ENCODE assay signal across 26 mouse cellular contexts in genomic region chr8:54361716-54362115, GRCm38 (mm10).
DNase-seq lines count a peak whose midpoint lies in the region; ATAC-seq lines count a peak whose summit lies in the region.
"Had no signal": no experiment of that assay in that cellular context is flagged by ENCODE, and none has a peak within 500 bp of the region (broad histone marks: within the 10 kb centered on the region; RNA-seq: fewer than 3 reads in every experiment).

No protein-coding gene starts in this region.

- H3K36me3 ChIP-seq in heart, embryonic 14.5 days (ENCODE audit: control insufficient read depth, insufficient read depth, low read length), result no peaks in the 10 kb centered on the region
- no peaks in the 10 kb centered on the region for H3K36me3 ChIP-seq in heart, embryonic 12.5 days
- H3K36me3 ChIP-seq: embryonic facial prominence, embryonic 12.5 days; embryonic facial prominence, embryonic 15.5 days; forebrain, embryonic 12.5 days; forebrain, embryonic 15.5 days; heart, embryonic 13.5 days; hindbrain, embryonic 10.5 days; hindbrain, embryonic 13.5 days; intestine, embryonic 15.5 days; kidney, embryonic 15.5 days had no signal

- H3K9ac ChIP-seq in heart, embryonic 14.5 days (ENCODE audit: low read length), result no peak overlapping the region
- no peak overlapping the region for H3K9ac ChIP-seq in heart, embryonic 12.5 days
- H3K9ac ChIP-seq: embryonic facial prominence, embryonic 12.5 days; embryonic facial prominence, embryonic 15.5 days; forebrain, embryonic 12.5 days; forebrain, embryonic 15.5 days; heart, embryonic 13.5 days; hindbrain, embryonic 13.5 days; intestine, embryonic 15.5 days; kidney, embryonic 15.5 days had no signal

- H3K27me3 ChIP-seq in heart, embryonic 14.5 days (ENCODE audit: control insufficient read depth, insufficient read depth, low read length), result no peaks in the 10 kb centered on the region
- H3K27me3 ChIP-seq in heart, embryonic 12.5 days (replicated peaks), result no peaks in the 10 kb centered on the region
- H3K27me3 ChIP-seq: embryonic facial prominence, embryonic 12.5 days; embryonic facial prominence, embryonic 15.5 days; forebrain, embryonic 12.5 days; forebrain, embryonic 15.5 days; heart, embryonic 13.5 days; hindbrain, embryonic 13.5 days; intestine, embryonic 15.5 days; kidney, embryonic 15.5 days had no signal

- no peak overlapping the region for H3K4me3 ChIP-seq in heart, embryonic 14.5 days (ENCODE audit: control insufficient read depth in 1 of 2, insufficient read depth in 1 of 2, low read depth in 1 of 2, low read length in 2 of 2)
- H3K4me3 ChIP-seq in heart, embryonic 12.5 days, result no peak overlapping the region
- H3K4me3 ChIP-seq: embryonic facial prominence, embryonic 12.5 days; embryonic facial prominence, embryonic 15.5 days; forebrain, embryonic 12.5 days; forebrain, embryonic 15.5 days; heart, embryonic 13.5 days; hindbrain, embryonic 10.5 days; hindbrain, embryonic 13.5 days; intestine, embryonic 15.5 days; kidney, embryonic 15.5 days had no signal

- 0 out of 2 replicates have a peak overlapping the region, but pooled peaks have one; percentile 10 for H3K4me2 ChIP-seq in heart, embryonic 14.5 days (ENCODE audit: low read length)
- no peak overlapping the region for H3K4me2 ChIP-seq in heart, embryonic 12.5 days
- H3K4me2 ChIP-seq: embryonic facial prominence, embryonic 12.5 days; embryonic facial prominence, embryonic 15.5 days; forebrain, embryonic 12.5 days; forebrain, embryonic 15.5 days; heart, embryonic 13.5 days; hindbrain, embryonic 13.5 days; intestine, embryonic 15.5 days; kidney, embryonic 15.5 days had no signal

- peaks cover 0 to 9% of the 10 kb centered on the region in 2 experiments; a peak in 2 of 4 replicates for H3K4me1 ChIP-seq in heart, embryonic 14.5 days (ENCODE audit: control insufficient read depth in 2 of 2, insufficient read depth in 2 of 2, low read length in 2 of 2)
- H3K4me1 ChIP-seq in heart, embryonic 12.5 days (replicated peaks), result 0 out of 2 replicates have a peak, but pooled peaks cover 2% of the 10 kb centered on the region
- H3K4me1 ChIP-seq: embryonic facial prominence, embryonic 12.5 days; embryonic facial prominence, embryonic 15.5 days; forebrain, embryonic 12.5 days; forebrain, embryonic 15.5 days; hindbrain, embryonic 10.5 days; hindbrain, embryonic 13.5 days; intestine, embryonic 15.5 days; kidney, embryonic 15.5 days had no signal

- H3K27ac ChIP-seq in heart, embryonic 14.5 days (replicated peaks in 1 of 2; ENCODE audit: control insufficient read depth in 1 of 2, insufficient read depth in 1 of 2, low read depth in 2 of 2, low read length in 2 of 2), result no peak overlapping the region
- no peak overlapping the region for H3K27ac ChIP-seq in heart, embryonic 12.5 days (ENCODE audit: poor library complexity, severe bottlenecking)
- H3K27ac ChIP-seq: embryonic facial prominence, embryonic 12.5 days; embryonic facial prominence, embryonic 15.5 days; forebrain, embryonic 12.5 days; forebrain, embryonic 15.5 days; hindbrain, embryonic 10.5 days; hindbrain, embryonic 13.5 days; intestine, embryonic 15.5 days; kidney, embryonic 15.5 days had no signal

- peak; percentile 9 for DNase-seq in heart, adult 8-10 months (ENCODE audit: low spot score)
- no peak for DNase-seq in heart, postnatal 4 days
- peak; percentile 9 for DNase-seq in 416B (ENCODE audit: low read depth)
- DNase-seq: adrenal gland, adult 2 months; adrenal gland, postnatal 14 days; cerebellum, adult 11 months; cerebellum, adult 2 months; cerebellum, adult 9-11 months; cerebellum, postnatal 25 days; gastrocnemius, postnatal 25 days; kidney, adult 11 months; kidney, adult 8-10 months had no signal

- no peaks in the 10 kb centered on the region for H3K9me3 ChIP-seq in heart, embryonic 14.5 days (ENCODE audit: control insufficient read depth, low read length)
- H3K9me3 ChIP-seq in heart, embryonic 12.5 days (replicated peaks), result no peaks in the 10 kb centered on the region
- H3K9me3 ChIP-seq: embryonic facial prominence, embryonic 12.5 days; embryonic facial prominence, embryonic 15.5 days; forebrain, embryonic 12.5 days; forebrain, embryonic 15.5 days; heart, embryonic 13.5 days; hindbrain, embryonic 10.5 days; hindbrain, embryonic 13.5 days; intestine, embryonic 15.5 days; kidney, embryonic 15.5 days had no signal

- 3% methylated on average over 3 of the region's 3 CpGs for WGBS in heart, embryonic 14.5 days
- WGBS in heart, embryonic 12.5 days, result 10% methylated on average over 3 of the region's 3 CpGs

- no peak for ATAC-seq in heart, embryonic 14.5 days (ENCODE audit: insufficient number of reproducible peaks, insufficient read depth, low FRiP score, low read depth)
- ATAC-seq in heart, embryonic 12.5 days (ENCODE audit: insufficient number of reproducible peaks, low FRiP score), result no peak
- ATAC-seq in erythroid progenitor cell, adult 5-6 weeks (replicated peaks; ENCODE audit: low FRiP score, poor library complexity, severe bottlenecking), result no peak
- ATAC-seq: CD4-positive, CD25-positive, alpha-beta regulatory T cell, adult 4 months; forebrain, embryonic 15.5 days; hindbrain, embryonic 16.5 days; intestine, embryonic 15.5 days had no signal
